Mouse (Mus musculus) embryo, embryonic 9.5 days (tissue): ENCODE results near the gene Dok4.
"Not testable (repeated sequence)": the region's sequence is repeated elsewhere in the genome, so short reads cannot be mapped to it uniquely, and the experiment has no call there.

Source experiments
- DNase-seq: peaks from one replicate; pipeline ENCODE4 v3.0.0-alpha.2; 2017; ENCODE audit errors: extremely low spot score

Gene Dok4

DNA sequence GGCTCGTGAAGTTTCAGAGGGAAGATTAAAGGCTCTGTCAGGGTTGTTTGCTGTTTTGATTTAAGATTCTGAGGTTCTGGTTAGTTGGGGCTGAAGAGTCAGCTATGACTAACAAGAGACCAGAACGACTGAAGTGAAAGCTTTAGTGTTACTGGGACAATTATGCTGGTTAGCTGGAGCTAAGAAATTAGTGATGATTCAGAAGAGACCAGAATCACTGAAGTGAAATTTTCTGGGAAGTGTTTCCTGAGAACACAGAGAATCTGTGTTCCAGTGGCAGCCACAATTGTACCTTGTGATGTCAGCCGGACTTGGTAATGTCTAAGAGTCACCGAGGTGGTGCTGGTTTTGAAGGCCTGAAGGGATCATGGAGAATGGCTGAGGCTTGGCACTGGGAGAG is 4.6 kb upstream of the Dok4 start:
- DNase-seq, result no peak

DNA sequence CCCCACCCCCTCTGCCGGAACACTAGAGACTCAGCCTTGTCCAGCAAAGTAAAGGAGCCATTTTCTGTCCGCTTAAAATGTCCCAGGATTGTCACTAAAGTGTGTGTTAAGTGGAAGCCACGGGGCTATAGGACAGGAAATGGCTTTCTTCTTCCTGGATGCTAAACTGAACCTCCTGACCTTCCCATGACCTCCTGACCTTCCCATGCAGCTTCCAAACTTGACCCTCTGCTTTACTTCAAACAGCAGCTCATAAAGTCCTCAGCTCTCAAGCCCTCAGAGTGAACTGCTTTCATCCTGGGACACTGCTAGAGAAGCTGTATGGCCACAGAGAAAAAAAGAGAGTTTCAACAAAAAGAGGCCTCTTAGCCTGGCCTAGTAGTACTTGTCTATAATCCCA is 690 bp upstream of the Dok4 start:
- DNase-seq, result no peak

DNA sequence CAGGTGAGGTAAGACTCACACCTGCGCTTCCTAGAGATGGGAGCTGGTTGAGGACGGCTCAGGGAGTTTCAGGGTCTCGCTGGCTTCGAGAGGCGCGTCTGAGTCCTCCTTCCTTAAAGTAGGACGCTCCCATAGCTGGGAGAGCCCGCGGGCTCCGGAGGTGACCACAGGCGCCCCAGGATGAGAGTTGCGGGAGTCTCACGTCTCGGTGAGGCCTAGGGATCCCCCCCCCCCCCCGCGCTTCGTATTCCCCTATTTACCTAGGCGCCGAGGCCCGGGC is 319 bp downstream of the Dok4 start:
- DNase-seq, result no peak

DNA sequence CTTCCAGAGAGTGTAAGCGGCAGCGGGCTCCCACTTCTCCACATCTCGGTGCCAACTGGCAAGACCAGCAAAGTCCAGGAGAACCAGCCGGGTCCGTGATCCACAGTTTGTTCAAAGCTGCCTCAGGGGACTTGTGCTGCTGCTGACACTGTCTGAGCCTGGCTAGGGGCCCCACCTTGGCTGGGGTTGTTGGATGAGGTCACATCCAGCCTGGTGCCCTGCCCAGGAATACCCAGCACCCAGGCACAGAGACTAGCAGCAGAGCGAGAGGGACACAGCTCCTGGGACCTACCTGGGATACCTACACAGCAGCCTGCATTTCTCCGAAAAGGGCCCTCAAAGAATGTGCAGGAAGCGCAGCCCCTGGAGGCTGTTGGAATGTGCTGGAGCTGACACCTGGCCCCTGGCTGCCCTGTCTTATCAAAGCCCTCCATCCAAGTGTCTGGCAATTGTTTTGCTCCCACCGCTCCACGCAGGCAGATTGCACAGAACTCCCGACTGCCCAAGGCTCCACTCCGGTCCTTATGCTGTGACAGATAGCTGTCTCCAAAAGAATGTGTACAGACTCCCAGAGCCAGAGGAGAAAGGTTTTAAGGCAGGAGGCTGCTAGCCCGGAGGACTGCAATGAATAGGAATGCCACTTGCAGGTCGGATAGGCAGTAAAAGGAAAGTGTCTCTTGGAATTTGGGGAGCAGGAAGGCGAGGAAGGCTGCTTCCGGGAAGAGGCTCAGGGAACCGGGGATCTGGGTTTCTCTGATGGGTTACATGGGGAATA is 847 bp downstream of the Dok4 start:
- DNase-seq, result no peak

DNA sequence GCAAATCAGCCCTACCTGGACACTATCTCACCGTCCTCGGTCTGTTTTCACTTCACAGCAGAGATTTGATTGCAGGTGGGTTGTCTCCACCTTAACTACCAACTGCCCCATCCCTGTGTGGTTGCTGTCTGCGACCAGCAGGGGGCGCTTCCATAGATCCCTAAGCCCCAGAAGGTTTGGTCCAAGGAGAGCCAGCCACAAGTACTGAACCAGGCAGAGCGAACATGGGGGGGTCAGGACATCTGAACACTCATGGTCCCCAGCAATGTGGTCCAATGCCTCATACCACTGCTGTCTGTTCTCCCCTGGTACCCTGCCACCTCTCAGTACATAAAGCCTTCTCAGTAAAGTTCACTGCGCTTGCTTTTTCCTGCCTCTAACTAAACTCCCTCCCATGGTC is 1.8 kb downstream of the Dok4 start:
- peak; percentile 62 for DNase-seq

DNA sequence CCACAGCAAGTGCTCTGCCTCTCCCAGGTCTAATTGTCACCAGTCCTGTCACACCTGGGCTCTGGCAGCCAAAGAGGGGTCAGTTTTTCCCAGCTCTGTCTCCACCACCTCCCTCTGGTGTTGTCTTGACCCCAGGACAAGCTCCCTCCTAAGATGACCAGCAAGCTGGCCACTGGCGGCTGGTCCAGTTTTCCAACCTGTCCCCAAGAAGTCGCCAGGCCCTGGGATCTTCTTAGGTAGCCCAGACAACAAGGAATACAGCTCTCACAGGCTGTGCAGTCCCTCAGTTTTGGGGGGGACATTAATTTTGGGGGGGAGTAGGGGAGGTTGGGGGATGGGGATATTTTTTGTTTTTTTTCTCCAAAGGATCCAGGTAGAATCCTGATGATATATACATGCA is 3.6 kb downstream of the Dok4 start:
- no peak for DNase-seq

DNA sequence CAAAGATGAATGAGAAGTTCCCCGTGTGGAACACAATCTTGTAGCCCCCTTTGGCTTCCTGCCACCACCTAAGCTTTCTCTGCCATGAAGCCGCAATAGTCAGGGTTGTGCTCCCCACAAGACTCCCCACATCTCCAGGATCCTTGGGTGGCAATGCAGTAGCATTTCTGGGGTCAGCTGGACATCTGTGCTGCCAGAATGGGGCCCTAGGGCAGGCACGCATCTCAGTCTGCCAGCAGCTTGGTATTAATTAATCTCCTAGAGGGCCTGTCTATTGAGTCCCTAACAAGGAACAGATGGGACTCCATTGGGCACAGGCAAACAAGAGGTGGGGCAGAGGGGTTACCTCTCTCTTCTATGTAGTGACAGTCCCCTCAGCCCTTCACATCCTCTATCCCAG is 4.0 kb downstream of the Dok4 start:
- no peak for DNase-seq

DNA sequence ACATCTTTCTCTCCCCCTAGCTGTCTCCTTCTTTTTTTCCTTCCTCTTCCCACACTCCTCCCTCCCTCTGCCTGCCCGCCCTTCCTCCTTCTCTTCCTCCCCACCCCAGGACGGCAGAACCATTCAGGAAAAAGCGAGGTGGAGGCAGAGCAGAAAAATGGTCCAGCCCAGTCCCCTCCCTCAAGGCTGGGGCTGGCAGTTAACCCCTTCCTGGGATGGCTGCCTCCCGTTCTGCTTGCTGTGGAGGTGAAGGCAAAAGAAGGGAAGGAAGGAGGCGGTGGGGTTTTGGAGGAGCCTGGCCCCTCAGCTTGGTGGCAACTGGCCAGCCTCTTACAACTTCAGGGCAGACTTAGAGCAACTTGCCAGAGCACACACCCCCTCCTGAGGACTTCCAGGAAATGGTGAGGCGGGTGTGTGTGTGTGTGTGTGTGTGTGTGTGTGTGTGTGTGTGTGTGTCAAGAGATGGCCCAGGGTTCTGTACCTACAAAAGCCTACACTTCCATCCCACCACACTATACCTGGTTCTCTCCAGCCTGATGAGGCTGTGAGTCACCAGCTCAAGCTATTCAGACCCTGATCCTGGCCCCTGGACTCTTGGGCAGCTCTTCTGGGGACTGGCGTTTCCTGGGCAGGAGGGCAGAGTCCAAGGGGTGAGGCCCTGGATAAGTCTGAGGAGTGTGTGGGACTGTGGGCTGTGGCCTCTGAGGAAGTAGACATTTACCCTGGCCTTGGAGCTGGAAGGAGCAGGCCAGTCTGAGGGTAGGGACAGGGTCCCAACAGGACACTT is 4.8 kb downstream of the Dok4 start:
- peak; percentile 66 for DNase-seq

DNA sequence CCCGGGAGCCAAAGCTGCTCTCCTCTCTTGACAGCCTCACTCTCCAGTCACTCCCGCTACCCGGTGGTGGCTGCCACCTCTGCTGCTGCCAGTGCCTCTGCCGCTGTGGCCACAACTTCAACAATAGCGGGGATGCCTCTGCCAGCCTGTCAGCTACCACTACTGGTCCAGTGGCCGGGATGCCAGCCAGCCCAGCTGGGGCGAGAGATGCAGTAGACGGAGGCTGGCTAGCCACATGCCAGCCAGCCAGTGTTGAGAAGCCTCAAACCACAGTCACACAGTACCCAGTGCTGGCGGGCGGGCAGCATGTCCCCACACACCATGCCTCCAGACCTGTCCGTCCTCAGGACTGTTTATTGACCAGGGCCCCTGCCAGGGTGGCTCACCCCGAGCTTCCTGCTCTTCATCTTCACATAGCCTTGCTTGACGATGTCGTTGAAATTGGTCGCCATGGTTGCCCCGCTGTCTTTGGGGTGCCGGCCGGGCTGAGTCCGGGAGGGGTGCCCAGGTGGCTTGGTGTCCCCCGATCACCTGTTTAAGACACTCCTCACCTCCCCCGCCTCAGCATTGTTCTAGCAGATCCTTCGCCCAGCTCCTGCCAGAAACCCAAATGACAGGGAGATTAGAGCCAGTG is 5.5 kb downstream of the Dok4 start:
- DNase-seq, result no peak

DNA sequence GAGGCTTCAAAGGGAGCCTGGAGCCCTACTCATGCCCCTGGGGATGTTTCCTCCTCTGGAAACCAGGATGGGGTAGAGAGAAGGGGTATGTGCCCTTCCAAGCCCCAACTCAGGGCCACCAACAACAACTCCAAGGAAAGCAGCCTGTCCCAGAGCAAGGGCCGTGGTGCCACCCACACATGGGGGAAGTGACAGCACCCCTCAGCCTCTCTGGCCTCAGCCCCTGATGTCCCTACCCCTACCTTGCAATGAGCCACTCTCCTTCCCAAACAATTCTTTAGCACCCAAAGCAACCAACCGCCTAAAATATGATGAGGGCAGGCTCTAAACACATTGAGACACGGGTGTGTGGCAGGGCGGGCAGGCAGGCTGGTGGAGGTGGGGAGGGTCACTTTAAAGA is 6.1 kb downstream of the Dok4 start:
- DNase-seq, result no peak

DNA sequence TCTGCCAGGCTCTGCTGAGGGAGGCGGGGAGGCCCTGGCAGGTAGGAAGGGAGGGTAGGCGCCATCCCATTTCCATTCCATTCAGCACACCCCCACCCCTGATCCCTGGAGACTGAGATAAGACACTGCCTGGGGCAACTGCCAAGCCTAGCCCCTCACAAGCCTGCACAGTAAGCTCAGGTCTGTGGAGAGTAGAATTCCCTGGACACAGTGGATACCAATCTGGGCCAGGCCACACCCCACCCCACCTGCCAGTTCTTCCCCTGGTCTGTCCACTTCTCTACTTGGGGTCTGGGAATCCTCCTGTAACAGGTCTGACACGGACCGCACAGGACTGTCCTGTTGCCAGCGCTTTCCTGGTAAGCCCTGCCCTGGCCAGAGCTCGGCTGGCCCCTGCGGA is 7.0 kb downstream of the Dok4 start:
- no peak for DNase-seq

DNA sequence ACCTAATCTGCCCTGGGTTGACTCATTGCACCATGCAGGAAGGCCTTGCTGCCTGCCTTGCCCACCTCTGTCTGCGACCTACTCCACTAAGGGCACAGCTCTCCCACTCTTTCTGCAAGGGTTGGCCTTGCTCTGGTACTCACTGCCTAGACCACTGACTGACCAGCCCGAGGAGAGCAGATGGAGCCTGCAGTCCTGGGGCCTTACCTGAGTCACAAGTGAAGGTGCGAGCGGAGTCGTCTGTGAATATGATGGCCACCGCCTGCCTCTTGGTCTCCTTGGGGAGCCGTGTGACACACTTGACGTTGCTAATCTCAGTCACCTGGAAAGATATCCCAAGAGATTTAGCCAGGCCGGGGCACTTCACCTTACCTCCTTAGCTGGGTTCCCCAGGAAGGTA is 9.2 kb downstream of the Dok4 start:
- no peak for DNase-seq

DNA sequence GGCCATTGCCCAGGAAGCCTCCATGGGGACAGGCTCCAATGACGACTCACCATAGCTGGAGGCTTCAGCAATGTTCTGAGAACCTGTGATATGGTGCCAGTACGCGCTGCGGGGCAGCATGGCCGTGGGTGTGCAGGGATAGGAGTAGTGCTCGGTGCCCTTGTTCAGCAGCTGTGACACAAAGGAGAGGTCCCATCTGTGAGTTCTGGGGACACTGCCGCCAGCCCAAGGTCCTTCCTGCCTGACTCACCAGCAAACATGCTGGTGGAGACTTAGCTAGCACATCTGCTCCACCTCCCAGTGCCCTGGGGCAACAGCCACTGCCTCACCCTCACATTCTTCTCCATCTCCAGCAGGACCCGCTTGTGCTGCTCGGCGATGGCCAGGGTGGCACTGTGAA is 10.8 kb downstream of the Dok4 start:
- DNase-seq, result no peak

DNA sequence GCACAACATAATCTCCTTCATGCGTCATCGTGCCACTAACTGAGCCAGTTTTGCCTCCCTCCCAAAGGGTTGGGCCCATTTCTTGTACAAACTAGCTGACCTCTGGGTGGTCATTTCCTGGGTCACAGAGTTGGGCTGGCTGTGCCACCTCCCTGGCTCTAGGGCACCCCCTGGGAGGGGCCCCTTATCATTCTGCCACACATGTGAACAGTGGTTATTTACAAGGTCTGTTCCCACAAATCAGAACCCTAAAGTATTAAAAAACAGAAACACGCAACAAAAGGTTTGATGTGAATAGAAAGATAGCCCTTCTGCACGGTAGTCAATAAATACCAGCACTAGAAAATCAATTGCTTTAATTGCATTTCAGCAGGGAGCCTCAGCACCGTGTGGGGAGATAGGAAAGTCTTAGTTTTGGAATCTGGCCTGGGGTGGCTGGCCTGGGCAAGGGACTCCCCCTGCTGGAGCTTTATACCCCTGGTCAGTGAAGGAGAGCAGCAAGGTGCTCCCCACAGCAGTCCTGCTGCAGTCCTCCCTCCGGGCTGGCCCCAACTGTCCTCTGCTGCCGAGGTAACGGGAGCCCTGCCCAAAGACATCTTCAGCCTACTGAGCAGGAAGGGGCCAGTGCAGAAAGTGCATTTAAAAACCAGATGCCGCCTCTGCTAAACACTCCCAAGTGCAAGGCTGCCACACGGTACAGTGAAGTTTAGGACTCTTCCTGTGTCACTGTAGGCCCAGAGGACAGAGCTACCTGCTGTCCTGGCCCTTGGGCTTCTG is 12.0 kb downstream of the Dok4 start:
- no peak for DNase-seq

DNA sequence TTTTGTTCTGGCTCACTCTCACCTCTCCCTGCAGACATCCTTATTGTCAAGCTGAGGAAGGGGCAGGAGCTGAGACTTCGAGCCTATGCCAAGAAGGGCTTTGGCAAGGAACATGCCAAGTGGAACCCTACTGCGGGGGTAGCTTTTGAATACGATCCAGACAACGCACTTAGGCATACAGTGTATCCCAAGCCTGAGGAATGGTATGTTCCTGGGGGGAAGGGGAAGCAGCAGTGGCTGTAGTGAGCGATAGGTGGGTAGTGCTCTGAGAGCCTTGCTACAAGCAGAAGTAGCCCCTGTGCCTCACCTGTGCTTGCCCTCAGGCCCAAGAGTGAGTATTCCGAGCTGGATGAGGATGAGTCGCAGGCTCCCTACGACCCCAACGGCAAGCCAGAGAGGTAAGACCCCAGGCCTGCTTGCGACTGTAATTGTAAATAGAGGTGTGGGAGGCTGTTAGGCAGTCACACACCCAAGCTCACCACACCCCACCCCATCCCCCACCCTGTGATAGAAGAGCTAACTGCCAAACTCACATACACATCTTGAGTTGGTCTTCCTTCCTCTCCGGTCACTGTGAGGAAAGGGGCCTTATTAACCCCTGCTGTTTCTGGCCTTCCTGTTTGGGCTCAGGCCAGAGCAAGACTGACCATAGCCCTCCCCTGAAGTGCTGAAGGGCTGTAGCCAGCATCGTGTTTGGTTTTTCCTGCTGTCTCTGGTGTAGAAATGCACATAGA is 13.5 kb downstream of the Dok4 start:
- no peak for DNase-seq

DNA sequence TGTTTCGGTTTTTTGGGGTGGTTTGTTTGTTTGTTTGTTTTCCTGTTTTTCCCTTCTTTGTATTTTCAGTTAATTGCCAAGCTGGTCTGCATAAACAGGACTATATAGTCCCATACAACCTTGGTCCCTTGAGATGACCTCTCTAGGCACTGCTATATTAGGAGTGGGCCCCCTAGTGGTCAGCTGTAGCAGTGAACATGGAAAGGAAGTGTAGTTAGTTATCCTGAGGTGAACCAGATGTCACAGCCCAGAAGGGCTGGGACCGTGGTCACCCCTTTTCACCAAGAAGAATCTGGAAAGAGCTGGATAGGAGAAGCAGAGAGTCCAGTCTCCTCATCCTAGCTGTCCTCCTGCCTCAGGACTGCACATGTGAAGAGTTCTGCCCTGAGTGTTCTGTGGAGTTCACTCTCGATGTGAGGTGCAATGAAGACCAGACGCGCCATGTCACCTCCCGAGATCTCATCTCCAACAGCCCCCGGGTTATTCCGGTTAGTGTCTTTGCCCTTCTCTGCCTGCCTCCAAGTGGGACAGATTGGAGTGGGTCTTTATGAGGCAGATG is 14.7 kb downstream of the Dok4 start:
- DNase-seq, result peak; percentile 56

DNA sequence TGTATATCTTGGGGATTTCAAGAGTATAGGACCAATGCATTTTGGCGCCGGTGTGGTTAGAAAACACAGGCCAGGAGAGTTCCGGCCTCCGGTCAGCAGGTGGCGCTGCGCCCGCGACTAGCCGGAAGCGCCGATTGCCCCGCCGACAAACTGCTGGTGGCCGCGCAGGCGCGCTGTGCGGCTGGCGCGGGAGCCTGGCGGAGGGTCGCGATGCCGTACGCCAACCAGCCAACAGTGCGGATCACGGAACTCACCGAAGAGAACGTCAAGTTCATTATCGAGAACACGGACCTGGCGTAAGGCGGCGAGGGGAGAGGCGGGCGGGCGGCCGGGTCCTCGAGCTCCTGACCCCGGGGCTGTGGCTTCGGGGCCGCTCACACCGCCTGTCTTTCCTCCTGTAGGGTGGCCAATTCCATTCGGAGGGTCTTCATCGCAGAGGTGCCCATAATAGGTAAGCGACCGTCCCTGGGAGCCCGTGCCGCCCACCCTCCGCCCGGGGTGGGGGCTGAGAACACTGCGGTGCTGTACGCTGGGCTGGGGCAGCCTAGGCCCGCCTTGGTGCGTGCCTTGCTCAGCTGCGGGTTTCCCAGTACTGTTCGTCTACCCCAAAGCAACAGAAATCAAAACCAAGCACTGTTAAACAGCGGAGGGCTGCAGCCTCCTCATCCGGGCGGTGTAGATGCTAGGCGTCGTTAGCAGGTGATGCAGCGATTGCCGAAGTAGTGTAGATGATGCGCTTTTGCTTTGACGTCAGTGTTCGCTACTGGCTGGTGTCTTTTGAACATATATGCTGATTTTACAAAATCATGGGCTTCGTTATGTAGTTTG is 18.6 kb downstream of the Dok4 start, which contains the start of gene Polr2c:
Polr2c (plus strand) TSS at position 105 of the 828 bp plus-strand sequence.
- DNase-seq, result peak; percentile 92

DNA sequence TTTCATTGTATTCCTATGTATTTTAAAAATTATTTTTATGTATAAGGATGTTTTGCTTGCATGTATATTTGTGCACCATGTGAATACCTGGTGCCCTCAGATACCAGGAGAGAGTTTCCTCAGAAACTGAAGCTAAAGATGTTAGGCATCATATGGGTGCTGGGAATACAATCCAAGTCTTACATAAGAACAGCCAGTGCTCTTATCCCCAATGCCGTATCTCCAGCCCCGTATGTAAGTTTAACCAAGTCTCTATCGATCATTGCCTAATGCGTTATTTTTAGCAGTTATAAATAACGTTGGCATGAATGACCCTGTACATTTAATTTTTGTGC is 19.2 kb downstream of the Dok4 start:
- no peak for DNase-seq

DNA sequence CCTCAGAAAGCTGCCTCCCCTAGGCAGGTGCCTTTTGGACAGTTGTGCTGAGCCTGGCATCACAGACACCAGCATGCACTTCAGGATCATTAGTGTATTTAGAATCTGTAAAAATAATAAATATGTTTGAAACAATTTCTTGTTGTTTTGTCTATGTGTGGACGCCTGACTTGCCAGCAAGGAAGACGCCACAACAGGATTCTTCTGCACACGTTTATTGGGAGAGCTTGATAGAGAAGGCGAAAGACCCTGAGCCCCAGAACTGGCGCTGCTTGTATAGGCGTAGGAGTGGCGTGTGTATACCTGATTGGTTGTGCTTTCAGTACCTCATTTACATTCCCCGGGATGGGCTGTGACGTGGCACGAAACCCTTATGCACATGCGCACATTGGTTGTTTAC is 21.4 kb downstream of the Dok4 start:
- DNase-seq, result not testable (repeated sequence)

DNA sequence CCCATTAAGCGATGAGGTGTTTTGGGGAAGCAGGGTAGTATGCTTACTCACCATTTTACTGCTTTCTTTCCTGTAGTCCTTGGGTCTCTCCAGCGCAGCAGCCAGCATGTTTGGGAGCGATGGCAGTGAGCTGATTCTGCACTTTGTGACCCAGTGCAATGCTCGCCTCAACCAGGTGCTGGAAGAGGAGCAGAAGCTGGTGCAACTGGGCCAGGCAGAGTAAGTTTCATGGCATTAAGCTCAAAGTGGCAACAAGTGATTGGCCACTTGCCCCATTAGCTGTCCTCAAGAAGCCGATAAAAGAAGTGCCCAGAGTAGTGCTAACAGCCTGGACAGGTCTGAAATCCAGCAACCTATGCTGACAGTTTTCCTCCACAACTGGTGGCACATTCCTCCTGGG is 26.1 kb downstream of the Dok4 start:
- DNase-seq, result no peak

DNA sequence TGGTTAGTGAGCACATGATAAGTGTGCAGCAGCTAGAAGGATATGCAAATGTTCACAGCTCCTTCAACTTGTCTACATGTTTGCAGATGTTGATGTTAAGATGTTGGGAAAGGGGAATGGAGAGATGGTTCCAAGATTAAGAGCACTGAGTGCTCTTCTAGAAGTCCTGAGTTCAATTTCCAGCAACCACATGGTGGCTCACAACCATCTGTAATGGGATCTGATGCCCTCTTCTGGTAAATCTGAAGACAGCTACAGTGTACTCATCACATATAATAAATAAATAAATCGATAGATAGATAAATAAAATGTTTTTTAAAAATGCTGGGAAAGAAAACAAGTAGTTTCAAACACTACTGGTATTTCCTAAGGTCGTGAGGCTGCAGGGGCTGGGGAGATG is 34.9 kb downstream of the Dok4 start:
- no peak for DNase-seq
